Mouse (Mus musculus) liver, embryonic 14.5 days (tissue): ENCODE data around the gene Grik5.

ENCODE experiments used
- CTCF ChIP-seq: IDR thresholded peaks from 2 replicates; pipeline ENCODE4 v1.5.1; 2016; ENCODE audit warnings: antibody characterized with exemption, low read depth, control low read depth
- EP300 ChIP-seq: IDR thresholded peaks from 2 replicates; pipeline ENCODE4 v1.6.1; 2016; ENCODE audit warnings: antibody characterized with exemption, low read depth

DNA sequence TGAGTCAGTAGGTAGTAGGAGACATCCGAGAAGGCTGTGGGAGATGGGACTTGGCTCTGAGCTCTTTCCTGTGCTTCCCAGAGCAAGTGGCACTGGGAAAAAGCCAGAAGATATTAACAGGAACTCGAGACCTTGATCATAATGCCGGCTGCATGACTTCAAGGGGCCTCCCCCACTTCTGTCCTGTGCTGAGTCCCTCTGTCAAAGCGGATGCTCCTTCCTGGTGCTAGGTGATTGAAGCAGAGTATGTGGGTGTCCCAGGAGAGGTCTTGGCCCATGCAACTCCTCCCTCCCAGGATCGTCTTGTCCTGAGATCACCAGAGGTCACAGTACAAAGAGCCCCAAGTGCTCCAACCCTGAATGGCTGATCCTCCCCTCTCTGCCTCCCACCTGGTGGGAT, 98.2 kb downstream of the Grik5 start:
- no peak for TF ChIP-seq CTCF
- TF ChIP-seq EP300: no peak
